Mouse (Mus musculus): ENCODE data around the gene Filip1l. TPM values are rescaled to one million over a fixed set of nuclear protein-coding genes. Genes with fewer than 3 reads are reported as not detected.

Gene Filip1l
- polyA plus RNA-seq, 1 experiment from 2014 or later, result 9.8 TPM

Other genes starting within 250 kb of the Filip1l start
- gene Tomm70a, start 231.4 kb upstream of the Filip1l start, polyA plus RNA-seq (2016; fragmentation: Nextera tagmentation; extraction: Ambion mirVana), result 63.9 and 64.9 TPM in 2 replicates
- gene Nit2, start 185.8 kb upstream of the Filip1l start, polyA plus RNA-seq (2016; fragmentation: Nextera tagmentation; extraction: Ambion mirVana), result 41.8 and 43.1 TPM in 2 replicates
- gene Tbc1d23, start 121.6 kb upstream of the Filip1l start, polyA plus RNA-seq (2016; fragmentation: Nextera tagmentation; extraction: Ambion mirVana), result 31.7 and 33.9 TPM in 2 replicates
- gene Tmem30c, start 60.2 kb upstream of the Filip1l start, polyA plus RNA-seq (2016; fragmentation: Nextera tagmentation; extraction: Ambion mirVana), result 0.08 TPM in 1 of 2 replicates, not detected in the other

Measured in hindbrain, embryonic 12.5 days (tissue).